Mouse (Mus musculus) adipose tissue, adult 10 weeks (tissue): ENCODE measurements around the gene Prok2. TPM values are rescaled to one million over a fixed set of nuclear protein-coding genes. Genes with fewer than 3 reads are reported as not detected.

Experiments
- polyA plus RNA-seq: library from polyadenylated mRNA; stranded (reverse); fragments of 350-450 nt; fragmentation: Illumina TruSeq; extraction: RNeasy Lipid Tissue Mini Kit (QIAGEN cat#74804); gene quantifications from one replicate; pipeline ENCODE4 v1.2.3, GENCODE M21; 2014; ENCODE audit warnings: low read depth, low replicate concordance

Prok2 gene
- polyA plus RNA-seq, result 0.98 TPM

DNA sequence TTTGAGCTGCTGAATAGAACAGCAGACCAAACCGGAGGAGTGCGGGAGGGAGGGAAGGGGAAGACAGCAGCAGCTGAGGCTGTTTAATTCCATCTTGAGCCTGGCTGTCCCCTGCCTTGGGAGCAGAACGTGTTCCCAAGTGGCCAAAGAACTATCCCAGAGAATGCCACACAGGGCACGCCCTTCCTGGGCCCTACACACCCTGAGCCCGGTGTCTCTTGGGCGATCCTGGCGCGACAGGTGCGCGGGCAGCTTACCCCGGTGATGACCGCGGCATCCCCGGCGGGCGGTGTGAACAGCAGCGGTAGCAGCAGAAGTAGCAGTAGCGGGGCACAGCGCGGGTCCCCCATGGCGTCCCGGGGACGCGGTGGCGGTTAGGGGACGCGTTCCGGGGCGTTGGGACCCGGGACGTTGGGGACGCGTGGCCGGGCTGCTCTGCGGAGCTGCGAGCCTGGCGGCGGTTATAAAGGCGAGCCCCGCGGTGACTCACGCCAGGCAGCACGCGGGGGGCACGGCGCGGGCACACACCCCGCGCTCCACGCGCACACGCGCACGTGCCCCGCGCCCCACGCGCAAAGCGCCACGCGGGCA, at the start of gene Prok2:
Gene Prok2 (minus strand): TSS at position 422 of the 591 bp plus-strand sequence.

DNA sequence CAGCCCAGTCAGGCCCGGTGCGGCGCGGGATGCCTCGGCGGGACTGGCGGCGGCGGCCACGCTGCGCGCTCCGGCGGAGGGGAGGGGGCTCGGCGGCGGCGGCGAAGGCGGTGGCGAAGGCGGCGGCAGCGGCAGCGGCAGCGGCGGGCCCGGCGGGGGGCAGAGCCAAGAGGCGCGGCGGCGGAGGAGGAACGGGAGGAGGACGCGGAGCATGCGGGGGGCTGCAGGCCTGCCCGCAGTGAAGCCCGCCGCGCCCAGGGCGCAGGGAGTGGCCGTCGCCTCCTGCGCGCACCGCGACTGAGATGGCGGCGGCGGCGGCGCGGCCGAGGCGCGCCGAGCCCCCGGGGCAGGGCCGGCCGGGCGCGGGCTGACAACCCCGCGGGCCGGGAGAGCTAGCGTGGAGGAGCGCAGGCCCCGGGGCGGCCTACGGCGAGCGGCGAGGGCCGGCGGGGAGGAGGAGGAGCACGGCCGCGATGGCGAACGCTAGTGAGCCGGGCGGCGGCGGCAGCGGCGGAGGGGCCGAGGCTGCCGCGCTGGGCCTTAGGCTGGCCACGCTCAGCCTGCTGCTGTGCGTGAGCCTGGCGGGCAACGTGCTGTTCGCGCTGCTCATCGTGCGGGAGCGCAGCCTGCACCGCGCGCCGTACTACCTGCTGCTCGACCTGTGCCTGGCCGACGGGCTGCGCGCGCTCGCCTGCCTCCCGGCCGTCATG, 33.8 kb downstream of the Prok2 start, which contains the start of gene Gpr27:
Gene Gpr27 (plus strand): TSS at position 474 of the 710 bp plus-strand sequence.

GRCm38 (mm10) chr6:99666318-99667171, 59.6 kb downstream of the Prok2 start, which contains the start of the genes Eif4e3 and Gm20696:
Eif4e3 (minus strand) TSS chr6:99666771.
Gm20696 (minus strand) TSS chr6:99666797.

Other genes with a start within 250 kb of the Prok2 start
- gene Foxp1, start 203.7 kb downstream of the Prok2 start, polyA plus RNA-seq, result 19.5 TPM
- gene Eif4e3, start 59.6 kb downstream of the Prok2 start, polyA plus RNA-seq, result 20.5 TPM
- not detected for gene Gm20696, start 59.6 kb downstream of the Prok2 start, polyA plus RNA-seq
- 2.4 TPM for gene Gpr27, start 33.7 kb downstream of the Prok2 start, polyA plus RNA-seq